Mouse (Mus musculus) embryonic facial prominence, embryonic 11.5 days (tissue): Measurements from ENCODE around the gene Stmn1. TPM values are rescaled to one million over a fixed set of nuclear protein-coding genes. Genes with fewer than 3 reads are reported as not detected.
A peak's percentile ranks its signal among the peaks of the same experiment; 100 is the strongest.

Experiments used
- ATAC-seq: fragments of 200-750 bp; cut with Nextera tagmentation; replicated peaks from 2 replicates; pipeline ENCODE4 v1.8.0; 2017; ENCODE audit warnings: low read depth; ENCODE audit not compliant: insufficient number of reproducible peaks, low FRiP score, low TSS enrichment
- DNase-seq: peaks from one replicate; pipeline ENCODE4 v3.0.0-alpha.2; 2015; ENCODE audit warnings: low spot score
- H3K27ac ChIP-seq: fragments of 300-500 bp; sonication (generic); replicated peaks from 2 replicates; pipeline ENCODE4 v1.5.1; 2014; ENCODE audit warnings: mild to moderate bottlenecking, low read depth, low read length, control low read depth
- H3K27me3 ChIP-seq: fragments of 300-500 bp; sonication (generic); 2 replicates; pipeline ENCODE4 v1.6.1; 2014; ENCODE audit warnings: mild to moderate bottlenecking, low read length, moderate library complexity, mixed read lengths; ENCODE audit not compliant: control insufficient read depth, insufficient read depth
- H3K36me3 ChIP-seq: fragments of 300-500 bp; sonication (generic); replicated peaks from 2 replicates; pipeline ENCODE4 v1.6.1; 2014; ENCODE audit warnings: low read depth, mild to moderate bottlenecking, low read length, moderate library complexity, mixed read lengths; ENCODE audit not compliant: control insufficient read depth, insufficient read depth
- H3K4me1 ChIP-seq: fragments of 300-500 bp; sonication (generic); 2 replicates; pipeline ENCODE4 v1.6.1; 2014; ENCODE audit warnings: low read length, mixed read lengths; ENCODE audit not compliant: control insufficient read depth, insufficient read depth
- H3K4me2 ChIP-seq: fragments of 300-500 bp; sonication (generic); 2 replicates; pipeline ENCODE4 v1.6.1; 2014; ENCODE audit warnings: low read depth, mild to moderate bottlenecking, control low read depth, low read length, moderate library complexity
- H3K4me3 ChIP-seq: fragments of 300-500 bp; sonication (generic); 2 replicates; pipeline ENCODE4 v1.5.1; 2014; ENCODE audit warnings: low read depth, low read length, control low read depth
- H3K9ac ChIP-seq: fragments of 300-500 bp; sonication (generic); replicated peaks from 2 replicates; pipeline ENCODE4 v1.6.1; 2014; ENCODE audit warnings: mild to moderate bottlenecking, control low read depth, low read length
- H3K9me3 ChIP-seq: fragments of 300-500 bp; sonication (generic); replicated peaks from 2 replicates; pipeline ENCODE4 v1.6.1; 2016; ENCODE audit warnings: mild to moderate bottlenecking, low read length, inconsistent platforms, mixed read lengths; ENCODE audit not compliant: control insufficient read depth
- WGBS: fragments of 180-500 bp; shearing (Covaris S2); extraction: QIAGEN DNeasy Blood & Tissue Kit; methylation state at CpG from one replicate; pipeline ENCODE4 v1.1.7; 2014; 5-methylcytosine and 5-hydroxymethylcytosine counted together
- polyA plus RNA-seq: library from polyadenylated mRNA; unstranded; fragments of >200 nt; fragmentation: Nextera tagmentation; extraction: Ambion mirVana; gene quantifications from 2 replicates; pipeline ENCODE4 v1.2.1, GENCODE M21; 2014

Stmn1 gene
- polyA plus RNA-seq, 1 experiment from 2014 or later, result 3,396 TPM

DNA sequence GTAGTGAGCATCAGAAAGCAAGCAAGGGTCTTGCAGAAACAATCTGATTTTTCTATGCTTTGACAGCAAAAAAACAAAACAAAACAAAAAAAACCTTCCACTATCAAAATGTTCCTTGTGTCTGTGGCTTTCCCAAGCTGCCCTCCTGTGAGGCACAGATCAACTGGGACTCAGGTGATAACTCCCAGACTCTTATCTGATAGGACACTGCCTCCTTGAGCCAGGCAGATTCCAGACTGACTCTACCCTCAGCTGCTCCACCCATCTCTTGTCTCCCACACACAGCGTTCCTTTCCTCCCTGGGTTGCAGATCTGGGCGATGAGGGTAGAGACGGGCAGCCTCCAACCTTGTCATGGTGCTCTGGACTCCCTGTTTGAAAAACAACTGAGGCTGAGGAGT is 29.0 kb upstream of the Stmn1 start:
- Histone ChIP-seq H3K36me3 (no peaks in the 10 kb centered on the region), H3K27ac (no peak overlapping the region), H3K4me3 (no peak overlapping the region), H3K9ac (no peak overlapping the region), H3K4me2 (no peak overlapping the region), H3K4me1 (no peaks in the 10 kb centered on the region), H3K9me3 (no peaks in the 10 kb centered on the region), H3K27me3 (no peaks in the 10 kb centered on the region)
- DNase-seq (no peak), ATAC-seq (no peak)
- 69% methylated on average over 3 of the region's 3 CpGs for WGBS

DNA sequence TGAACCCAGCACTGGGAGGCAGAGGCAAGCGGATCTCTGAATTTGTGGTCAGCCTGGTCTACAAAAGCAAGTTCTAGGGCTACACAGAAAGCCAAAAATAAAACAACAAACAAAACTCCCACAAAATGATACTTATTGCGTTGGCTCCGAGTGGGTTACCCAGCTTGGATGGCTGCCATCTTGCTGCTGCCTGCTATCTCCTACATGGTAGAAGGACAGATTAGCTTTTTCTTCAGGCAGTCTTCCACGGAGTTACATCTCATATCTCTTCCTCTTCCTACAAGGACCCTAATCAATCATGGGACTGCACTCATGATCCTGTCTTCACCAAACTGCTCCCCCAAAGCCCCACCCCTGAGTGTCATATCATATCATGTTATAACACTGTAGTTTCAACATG is 28.2 kb upstream of the Stmn1 start:
- Histone ChIP-seq H3K36me3 (no peaks in the 10 kb centered on the region), H3K4me1 (no peaks in the 10 kb centered on the region), H3K9ac (no peak overlapping the region), H3K9me3 (no peaks in the 10 kb centered on the region), H3K27ac (no peak overlapping the region), H3K4me3 (no peak overlapping the region), H3K4me2 (no peak overlapping the region), H3K27me3 (no peaks in the 10 kb centered on the region)
- no peak for ATAC-seq
- no peak for DNase-seq
- WGBS, result 87% methylated on average over 4 of the region's 4 CpGs

DNA sequence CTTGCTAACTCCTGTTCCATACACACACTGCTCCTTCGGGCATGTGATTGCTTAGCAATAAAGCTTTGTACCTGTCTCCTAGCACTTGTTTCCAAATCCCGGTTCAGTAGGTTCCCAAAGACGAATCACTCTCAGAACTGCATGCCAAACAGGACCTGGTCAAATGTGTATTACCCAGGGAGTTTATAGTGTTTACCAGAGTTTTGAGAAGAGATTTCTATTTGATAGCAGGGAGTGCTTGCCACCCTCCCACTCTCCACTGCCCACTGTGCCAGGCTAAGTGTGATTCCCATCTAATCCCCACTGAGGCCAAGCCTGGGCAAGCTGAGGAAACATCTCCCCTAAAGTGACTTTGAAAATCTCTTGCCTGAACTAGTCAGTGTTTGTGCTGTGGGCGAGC is 25.9 kb upstream of the Stmn1 start:
- H3K27me3 ChIP-seq, result no peaks in the 10 kb centered on the region
- WGBS, result 93% methylated on average over 4 of the region's 4 CpGs
- no peak overlapping the region for H3K27ac ChIP-seq
- no peaks in the 10 kb centered on the region for H3K36me3 ChIP-seq
- H3K9me3 ChIP-seq, result no peaks in the 10 kb centered on the region
- H3K9ac ChIP-seq, result no peak overlapping the region
- no peaks in the 10 kb centered on the region for H3K4me1 ChIP-seq
- no peak overlapping the region for H3K4me2 ChIP-seq
- no peak for ATAC-seq
- DNase-seq, result no peak
- H3K4me3 ChIP-seq, result no peak overlapping the region

DNA sequence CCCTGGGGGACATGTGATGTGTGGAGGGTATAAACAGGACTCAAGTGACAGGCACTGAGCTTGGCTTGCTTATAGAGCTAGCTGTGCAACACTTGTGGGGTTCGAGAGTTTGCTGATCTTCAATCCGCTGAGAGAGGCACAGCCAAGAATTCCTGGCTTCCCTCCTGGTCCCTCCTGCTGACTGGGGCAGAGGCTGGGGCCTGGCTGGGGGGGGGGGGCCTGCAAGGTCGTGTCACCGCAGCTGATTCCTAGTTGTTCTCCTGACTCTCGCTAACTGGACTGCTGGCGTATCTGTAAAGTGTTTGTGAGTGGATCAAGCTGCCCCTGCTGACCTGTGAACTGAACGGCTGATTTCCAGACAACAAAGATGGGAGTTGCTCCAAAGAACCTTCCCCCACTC is 24.5 kb upstream of the Stmn1 start:
- no peak overlapping the region for H3K9ac ChIP-seq
- H3K4me3 ChIP-seq, result no peak overlapping the region
- H3K9me3 ChIP-seq, result no peaks in the 10 kb centered on the region
- no peak overlapping the region for H3K4me2 ChIP-seq
- no peaks in the 10 kb centered on the region for H3K36me3 ChIP-seq
- 54% methylated on average over 7 of the region's 7 CpGs for WGBS
- no peak for ATAC-seq
- no peak for DNase-seq
- H3K4me1 ChIP-seq, result no peaks in the 10 kb centered on the region
- H3K27me3 ChIP-seq, result no peaks in the 10 kb centered on the region
- H3K27ac ChIP-seq, result no peak overlapping the region

DNA sequence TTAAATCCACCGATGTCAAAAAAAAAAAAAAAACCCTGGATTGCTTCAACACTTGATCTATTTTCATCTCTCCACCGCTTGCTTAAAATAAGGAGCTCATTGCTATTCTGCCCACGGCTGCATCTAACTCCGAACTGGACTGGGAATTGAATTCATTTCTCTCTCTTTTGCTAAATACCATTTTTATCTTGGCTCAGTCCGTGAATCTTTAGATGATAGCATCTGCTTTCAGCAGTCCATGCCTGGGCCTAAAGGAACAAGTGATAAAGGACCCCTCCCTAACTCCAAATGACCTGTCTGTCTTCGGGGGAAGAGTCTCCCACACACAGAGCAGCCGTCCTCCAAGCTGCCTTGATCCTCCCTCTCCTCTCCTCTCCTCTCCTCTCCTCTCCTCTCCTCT is 23.2 kb upstream of the Stmn1 start:
- no peak overlapping the region for H3K27ac ChIP-seq
- no peak overlapping the region for H3K4me2 ChIP-seq
- no peak for ATAC-seq
- no peaks in the 10 kb centered on the region for H3K27me3 ChIP-seq
- no peak overlapping the region for H3K9ac ChIP-seq
- H3K4me3 ChIP-seq, result no peak overlapping the region
- DNase-seq, result no peak
- H3K36me3 ChIP-seq, result no peaks in the 10 kb centered on the region
- 72% methylated on average over 7 of the region's 7 CpGs for WGBS
- H3K9me3 ChIP-seq, result no peaks in the 10 kb centered on the region
- peaks cover 2% of the 10 kb centered on the region; the same call in 1 of the 2 replicates for H3K4me1 ChIP-seq

DNA sequence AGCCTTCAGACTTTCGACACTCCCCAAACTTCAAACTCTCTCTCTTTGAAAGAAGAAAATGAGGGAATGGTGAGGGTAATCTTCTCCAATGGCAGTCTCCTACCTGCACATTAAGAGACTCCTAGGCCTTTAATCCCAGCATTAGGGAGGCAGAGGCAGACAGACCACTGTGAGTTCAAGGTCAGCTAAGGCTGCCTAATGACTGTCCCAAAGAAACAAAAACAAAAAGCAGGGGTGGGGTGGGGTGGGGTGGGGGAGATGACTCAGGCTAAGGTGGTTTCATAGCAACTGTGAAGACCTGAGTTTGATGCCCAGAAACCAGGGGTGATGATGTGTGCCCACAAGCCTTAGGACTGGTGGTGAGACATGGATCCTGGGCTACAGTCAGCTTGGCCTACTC is 22.6 kb upstream of the Stmn1 start:
- Histone ChIP-seq H3K9ac (no peak overlapping the region), H3K4me1 (peaks cover 3% of the 10 kb centered on the region; the same call in 1 of the 2 replicates), H3K27me3 (no peaks in the 10 kb centered on the region), H3K4me3 (no peak overlapping the region), H3K9me3 (no peaks in the 10 kb centered on the region), H3K4me2 (no peak overlapping the region), H3K27ac (no peak overlapping the region), H3K36me3 (no peaks in the 10 kb centered on the region)
- ATAC-seq, result no peak
- DNase-seq, result no peak
- WGBS, result 50% methylated on average over 1 of the region's 1 CpGs

DNA sequence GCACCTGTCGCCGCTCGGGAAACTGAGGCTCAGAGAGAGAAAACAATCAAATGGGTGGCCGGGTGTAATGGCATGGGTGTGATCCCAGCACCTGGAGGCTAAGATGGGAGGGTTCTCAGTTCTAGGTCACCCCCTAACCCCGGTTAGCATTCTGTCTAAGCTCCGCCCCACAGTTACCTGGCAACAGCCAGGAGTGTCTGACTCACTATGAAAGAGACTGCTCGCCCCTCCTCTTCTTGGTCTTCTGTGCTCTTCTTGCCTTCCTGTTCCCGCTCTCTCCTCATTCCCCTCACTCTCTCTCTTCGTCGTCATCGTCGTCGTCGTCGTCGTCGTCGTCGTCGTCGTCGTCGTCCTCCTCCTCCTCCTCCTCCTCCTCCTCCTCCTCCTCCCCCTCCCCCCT is 20.2 kb upstream of the Stmn1 start:
- Histone ChIP-seq H3K4me3 (no peak overlapping the region), H3K9ac (no peak overlapping the region)
- WGBS, result 49% methylated on average over 23 of the region's 23 CpGs

DNA sequence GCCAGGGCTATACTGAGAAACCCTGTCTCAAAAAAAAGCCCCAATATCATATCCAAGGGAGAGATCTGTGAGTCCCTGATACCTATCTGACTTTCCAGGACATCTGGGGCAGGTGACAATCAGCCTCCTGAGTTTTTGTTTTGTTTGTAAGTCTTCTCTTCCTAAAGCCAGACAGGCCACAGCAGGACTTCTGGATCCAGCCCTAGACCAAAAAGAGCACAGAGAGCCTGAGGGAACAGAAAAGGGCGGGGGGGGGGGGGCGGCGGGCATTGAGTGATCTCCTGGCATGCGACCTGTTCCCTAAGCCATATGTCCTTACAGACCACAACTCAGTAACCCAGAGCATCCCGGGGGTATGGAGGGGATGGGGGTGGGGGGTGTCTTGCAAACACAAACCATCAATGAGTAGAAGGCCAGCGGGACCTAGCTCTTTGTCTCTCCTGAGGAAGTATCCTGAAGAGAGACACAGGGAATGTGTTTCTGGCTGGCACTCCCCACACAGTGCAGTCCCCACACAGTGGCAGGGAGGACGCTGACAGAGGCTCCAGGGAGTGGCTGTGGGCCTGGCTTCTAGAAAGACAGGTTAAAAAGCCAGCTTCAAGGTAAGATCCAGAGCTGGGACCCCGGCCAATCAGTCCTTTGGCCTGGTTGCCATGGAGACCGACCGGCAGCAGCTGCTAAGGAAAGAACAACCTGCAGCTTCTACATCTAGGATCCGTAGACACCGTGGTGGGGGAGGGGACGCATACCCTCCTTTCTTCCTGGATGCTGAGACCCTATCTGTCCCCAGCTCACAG is 18.3 kb upstream of the Stmn1 start:
- peak; percentile 67 for DNase-seq
- H3K27me3 ChIP-seq, result peaks cover 5% of the 10 kb centered on the region; the same call in 1 of the 2 replicates
- no peak overlapping the region; the same call in 1 of the 2 replicates for H3K9ac ChIP-seq
- no peaks in the 10 kb centered on the region for H3K36me3 ChIP-seq
- 12% methylated on average over 13 of the region's 13 CpGs for WGBS
- H3K4me1 ChIP-seq, result peaks cover 3% of the 10 kb centered on the region; the same call in 1 of the 2 replicates
- H3K9me3 ChIP-seq, result no peaks in the 10 kb centered on the region
- peak; percentile 46; the same call in 1 of the 2 replicates for ATAC-seq
- no peak overlapping the region; the same call in 1 of the 2 replicates for H3K27ac ChIP-seq
- no peak overlapping the region for H3K4me3 ChIP-seq
- no peak overlapping the region for H3K4me2 ChIP-seq

More for the DNA sequence above, 20.2 kb upstream of the Stmn1 start:
- Histone ChIP-seq H3K4me2 (no peak overlapping the region), H3K36me3 (no peaks in the 10 kb centered on the region), H3K27ac (no peak overlapping the region), H3K27me3 (no peaks in the 10 kb centered on the region), H3K4me1 (peaks cover 3% of the 10 kb centered on the region; the same call in 1 of the 2 replicates), H3K9me3 (no peaks in the 10 kb centered on the region)
- ATAC-seq (no peak), DNase-seq (no peak)
